Mouse (Mus musculus) limb, embryonic 11.5 days (tissue): ENCODE data around the gene Tk1. TPM values are rescaled to one million over a fixed set of nuclear protein-coding genes. Genes with fewer than 3 reads are reported as not detected.
"Not testable (repeated sequence)": the region's sequence is repeated elsewhere in the genome, so short reads cannot be mapped to it uniquely, and the experiment has no call there.

Experiments used
- ATAC-seq: fragments of 200-750 bp; cut with Nextera tagmentation; 2 replicates; pipeline ENCODE4 v1.8.0; 2017; ENCODE audit warnings: low read depth; ENCODE audit not compliant: insufficient number of reproducible peaks, low FRiP score, low TSS enrichment
- DNase-seq: peaks from one replicate; pipeline ENCODE4 v3.0.0-alpha.2; 2015; ENCODE audit warnings: low spot score
- H3K27ac ChIP-seq: fragments of 300-500 bp; sonication (generic); replicated peaks from 2 replicates; pipeline ENCODE4 v1.5.1; 2014; ENCODE audit warnings: low read depth, mild to moderate bottlenecking, low read length
- H3K27me3 ChIP-seq: fragments of 300-500 bp; sonication (generic); 2 replicates; pipeline ENCODE4 v1.6.1; 2014; ENCODE audit warnings: mild to moderate bottlenecking, low read length, mixed read lengths; ENCODE audit not compliant: control insufficient read depth, insufficient read depth
- H3K36me3 ChIP-seq: fragments of 300-500 bp; sonication (generic); 2 replicates; pipeline ENCODE4 v1.6.1; 2014; ENCODE audit warnings: mild to moderate bottlenecking, low read length, moderate library complexity, mixed read lengths; ENCODE audit not compliant: control insufficient read depth, insufficient read depth
- H3K4me1 ChIP-seq: fragments of 300-500 bp; sonication (generic); 2 replicates; pipeline ENCODE4 v1.6.1; 2014; ENCODE audit warnings: low read length, mixed read lengths; ENCODE audit not compliant: control insufficient read depth, insufficient read depth
- H3K4me2 ChIP-seq: fragments of 300-500 bp; sonication (generic); 2 replicates; pipeline ENCODE4 v1.6.1; 2014; ENCODE audit warnings: low read depth, mild to moderate bottlenecking, moderate library complexity; ENCODE audit not compliant: severe bottlenecking
- H3K4me3 ChIP-seq: fragments of 300-500 bp; sonication (generic); 2 replicates; pipeline ENCODE4 v1.5.1; 2014; ENCODE audit warnings: low read depth, low read length
- H3K9ac ChIP-seq: fragments of 300-500 bp; sonication (generic); 2 replicates; pipeline ENCODE4 v1.6.1; 2014; ENCODE audit warnings: mild to moderate bottlenecking, low read length
- H3K9me3 ChIP-seq: fragments of 300-500 bp; sonication (generic); 2 replicates; pipeline ENCODE4 v1.6.1; 2016; ENCODE audit warnings: low read length; ENCODE audit not compliant: control insufficient read depth
- WGBS: fragments of 180-500 bp; shearing (Covaris S2); extraction: QIAGEN DNeasy Blood & Tissue Kit; methylation state at CpG from one replicate; pipeline ENCODE4 v1.1.7; 2014; 5-methylcytosine and 5-hydroxymethylcytosine counted together
- polyA plus RNA-seq: library from polyadenylated mRNA; unstranded; fragments of >200 nt; fragmentation: Nextera tagmentation; extraction: Ambion mirVana; gene quantifications from 2 replicates; pipeline ENCODE4 v1.2.1, GENCODE M21; 2014

Gene Tk1
- polyA plus RNA-seq, 1 experiment from 2014 or later: 138 TPM

- Histone ChIP-seq H3K27ac (no peak overlapping the region), H3K9me3 (no peaks in the 10 kb centered on the region), H3K9ac (no peak overlapping the region), H3K36me3 (no peaks in the 10 kb centered on the region), H3K27me3 (no peaks in the 10 kb centered on the region), H3K4me3 (no peak overlapping the region), H3K4me1 (0 out of 2 replicates have a peak, but pooled peaks cover 3% of the 10 kb centered on the region), H3K4me2 (no peak overlapping the region)
- DNase-seq (no peak), ATAC-seq (no peak)
- 89% methylated on average over 2 of the region's 2 CpGs for WGBS
Observed at GRCm38 (mm10) chr11:117843434-117843833, 17.5 kb upstream of the Tk1 start.

- no peaks in the 10 kb centered on the region for H3K27me3 ChIP-seq
- no peak overlapping the region for H3K27ac ChIP-seq
- no peak overlapping the region for H3K9ac ChIP-seq
- WGBS: 48% methylated on average over 1 of the region's 1 CpGs
- no peak for DNase-seq
- no peaks in the 10 kb centered on the region for H3K4me1 ChIP-seq
- H3K36me3 ChIP-seq: no peaks in the 10 kb centered on the region
- no peaks in the 10 kb centered on the region for H3K9me3 ChIP-seq
- ATAC-seq: no peak
- no peak overlapping the region for H3K4me3 ChIP-seq
- no peak overlapping the region for H3K4me2 ChIP-seq
Observed at GRCm38 (mm10) chr11:117840910-117841309, 15.0 kb upstream of the Tk1 start.

- H3K27me3 ChIP-seq: no peaks in the 10 kb centered on the region
- ATAC-seq: no peak
- H3K36me3 ChIP-seq: no peaks in the 10 kb centered on the region
- DNase-seq: no peak
- no peaks in the 10 kb centered on the region for H3K9me3 ChIP-seq
- no peak overlapping the region for H3K27ac ChIP-seq
- no peaks in the 10 kb centered on the region for H3K4me1 ChIP-seq
- no peak overlapping the region for H3K4me2 ChIP-seq
- 75% methylated on average over 1 of the region's 1 CpGs for WGBS
- H3K9ac ChIP-seq: no peak overlapping the region
- no peak overlapping the region for H3K4me3 ChIP-seq
Observed at GRCm38 (mm10) chr11:117839021-117839420, 13.1 kb upstream of the Tk1 start.

DNA sequence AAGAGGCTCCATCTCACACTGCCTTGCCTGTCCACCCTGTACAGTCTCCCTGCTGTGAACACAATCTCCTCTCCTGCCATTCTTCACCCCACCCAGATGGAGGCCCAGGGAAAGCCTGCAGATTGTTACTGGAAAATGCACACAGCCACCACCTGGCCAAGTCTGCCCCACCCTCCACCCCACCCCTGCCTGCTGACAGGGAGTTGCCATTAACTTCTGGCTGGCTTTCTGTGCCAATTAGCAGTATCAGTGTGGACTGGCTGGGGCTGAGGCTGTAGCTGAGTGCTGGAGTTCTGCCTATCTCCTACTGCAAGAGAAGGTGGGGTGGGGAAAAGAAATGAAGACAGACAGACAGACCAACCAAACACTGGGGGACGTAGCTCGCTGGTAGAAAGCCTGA is 12.7 kb upstream of the Tk1 start:
- no peak overlapping the region for H3K27ac ChIP-seq

DNA sequence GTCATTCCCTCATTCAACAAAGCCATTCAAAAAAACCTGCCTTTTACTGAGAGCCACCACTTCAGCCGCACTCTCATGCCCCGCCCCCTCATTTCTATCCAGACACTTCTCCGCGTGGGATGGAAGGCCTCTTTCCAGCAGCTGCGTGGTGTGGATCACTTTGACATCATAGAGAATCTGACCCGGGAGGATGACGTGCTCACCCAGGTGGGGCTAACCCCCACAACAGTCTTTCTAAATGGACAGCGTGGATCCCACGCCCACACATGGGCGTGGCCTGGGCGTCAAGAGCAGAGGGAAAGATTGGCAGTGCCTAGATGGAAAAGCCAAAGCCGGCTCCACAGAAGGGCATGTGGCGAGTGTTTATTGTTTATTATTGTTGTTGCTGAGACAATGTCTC is 10.4 kb upstream of the Tk1 start:
- no peak overlapping the region for H3K9ac ChIP-seq
- no peak overlapping the region for H3K27ac ChIP-seq
- no peaks in the 10 kb centered on the region for H3K27me3 ChIP-seq
- 35% methylated on average over 13 of the region's 13 CpGs for WGBS
- no peak overlapping the region; the same call in 1 of the 2 replicates for H3K4me2 ChIP-seq
- no peaks in the 10 kb centered on the region for H3K36me3 ChIP-seq
- no peaks in the 10 kb centered on the region; the same call in 1 of the 2 replicates for H3K4me1 ChIP-seq
- H3K4me3 ChIP-seq: no peak overlapping the region
- DNase-seq (peak; percentile 33), ATAC-seq (no peak)
- H3K9me3 ChIP-seq: no peaks in the 10 kb centered on the region

More for the DNA sequence above, 12.7 kb upstream of the Tk1 start:
- H3K9me3 ChIP-seq: no peaks in the 10 kb centered on the region
- ATAC-seq (no peak), DNase-seq (no peak)
- H3K4me2 ChIP-seq: no peak overlapping the region
- no peak overlapping the region for H3K4me3 ChIP-seq
- no peaks in the 10 kb centered on the region for H3K36me3 ChIP-seq
- H3K27me3 ChIP-seq: no peaks in the 10 kb centered on the region
- no peaks in the 10 kb centered on the region for H3K4me1 ChIP-seq
- no peak overlapping the region for H3K9ac ChIP-seq
- WGBS: 69% methylated on average over 2 of the region's 2 CpGs

GRCm38 (mm10) chr11:117834086-117834485 is 8.2 kb upstream of the Tk1 start:
- DNase-seq (no peak), ATAC-seq (no peak)
- Histone ChIP-seq H3K9me3 (no peaks in the 10 kb centered on the region), H3K36me3 (no peaks in the 10 kb centered on the region), H3K27ac (no peak overlapping the region), H3K4me2 (no peak overlapping the region), H3K27me3 (no peaks in the 10 kb centered on the region), H3K4me3 (no peak overlapping the region), H3K4me1 (no peaks in the 10 kb centered on the region; the same call in 1 of the 2 replicates), H3K9ac (no peak overlapping the region)
- WGBS: 94% methylated on average over 8 of the region's 8 CpGs

DNA sequence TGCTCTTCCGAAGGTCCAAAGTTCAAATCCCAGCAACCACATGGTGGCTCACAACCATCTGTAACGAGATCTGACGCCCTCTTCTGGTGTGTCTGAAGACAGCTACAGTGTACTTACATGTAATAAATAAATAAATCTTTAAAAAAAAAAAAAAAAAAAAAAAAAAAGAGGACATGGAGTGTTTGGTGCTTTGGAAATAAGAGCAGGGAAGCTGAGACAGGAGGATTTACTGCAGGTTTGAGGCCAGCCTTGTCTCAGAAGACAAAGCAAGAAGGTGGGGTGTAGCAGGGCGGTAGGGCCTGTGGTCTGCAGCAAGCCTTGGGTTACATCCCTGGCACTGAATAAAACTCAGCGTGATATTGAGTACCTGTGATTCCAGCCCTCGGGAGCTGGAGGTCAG is 7.6 kb upstream of the Tk1 start:
- not testable (repeated sequence) for H3K36me3 ChIP-seq, DNase-seq, H3K9me3 ChIP-seq, H3K9ac ChIP-seq, H3K27ac ChIP-seq, H3K27me3 ChIP-seq, H3K4me3 ChIP-seq, H3K4me2 ChIP-seq, ATAC-seq, H3K4me1 ChIP-seq
- WGBS: 93% methylated on average over 4 of the region's 6 CpGs

DNA sequence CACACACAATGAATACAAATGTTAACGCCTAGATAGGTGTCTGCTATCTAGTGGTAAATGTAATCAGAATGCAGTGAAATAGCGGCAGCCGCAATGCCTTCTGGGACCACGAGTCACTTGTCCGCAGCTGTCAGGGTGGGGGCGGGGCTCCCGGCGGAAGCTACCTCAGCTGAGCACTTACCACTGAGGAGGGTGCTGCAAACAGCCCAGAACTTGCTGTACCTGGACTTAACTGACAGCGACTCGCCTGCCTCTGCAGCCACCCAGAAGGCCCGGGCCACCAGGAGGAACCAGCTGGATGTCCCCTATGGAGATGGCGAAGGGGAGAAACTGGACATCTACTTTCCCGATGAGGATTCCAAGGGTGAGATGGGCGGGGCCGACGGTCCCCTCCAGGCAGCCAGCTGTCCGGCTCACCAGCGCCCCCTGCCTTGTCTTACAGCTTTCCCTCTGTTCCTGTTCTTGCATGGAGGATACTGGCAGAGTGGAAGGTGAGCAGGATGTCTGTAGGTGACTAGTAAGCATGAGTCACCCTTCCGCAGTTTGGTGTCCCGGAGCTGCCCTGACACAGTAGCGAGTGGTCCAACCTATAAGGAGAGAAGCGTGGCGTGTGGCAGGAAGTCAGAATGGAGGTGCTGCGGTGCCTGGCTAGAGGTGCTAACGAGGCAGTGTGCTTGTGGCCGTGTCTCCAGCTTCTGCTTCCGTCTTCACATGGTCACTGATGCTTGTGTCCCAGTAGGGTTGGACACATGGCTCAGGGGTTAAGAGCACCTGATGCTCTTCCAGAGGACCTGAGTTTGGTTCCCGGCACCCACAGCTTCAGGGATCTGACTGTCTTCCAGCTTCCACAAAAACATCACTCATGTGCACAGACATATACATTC is 6.4 kb upstream of the Tk1 start:
- Histone ChIP-seq H3K36me3 (no peaks in the 10 kb centered on the region), H3K4me1 (no peaks in the 10 kb centered on the region; the same call in 1 of the 2 replicates), H3K9me3 (no peaks in the 10 kb centered on the region), H3K9ac (no peak overlapping the region), H3K4me3 (0 out of 2 replicates have a peak overlapping the region, but pooled peaks have one; percentile 7), H3K4me2 (peak overlapping the region; percentile 41; the same call in 1 of the 2 replicates), H3K27me3 (no peaks in the 10 kb centered on the region), H3K27ac (no peak overlapping the region)
- ATAC-seq: no peak
- DNase-seq: peak; percentile 86
- 20% methylated on average over 28 of the region's 28 CpGs for WGBS
